Mouse (Mus musculus) C2C12 (cell line): ENCODE measurements around the gene Qpct.

Experiments used
- CEBPB ChIP-seq: IDR thresholded peaks from one replicate; pipeline ENCODE4 v1.6.1; 2011; ENCODE audit warnings: low read depth, mild to moderate bottlenecking, control low read depth, moderate library complexity
- CTCF ChIP-seq: IDR thresholded peaks from one replicate; pipeline ENCODE4 v1.5.1; 2011; ENCODE audit not compliant: control insufficient read depth, insufficient read depth, insufficient read length
- MAX ChIP-seq: IDR thresholded peaks from one replicate; pipeline ENCODE4 v1.6.1; 2011; ENCODE audit warnings: mild to moderate bottlenecking, control low read depth
- MYOD1 ChIP-seq: IDR thresholded peaks from one replicate; pipeline ENCODE4 v1.6.1; 2011; ENCODE audit warnings: low read depth; ENCODE audit not compliant: control insufficient read depth, insufficient read length
- USF1 ChIP-seq: IDR thresholded peaks from one replicate; pipeline ENCODE4 v1.6.1; 2011; ENCODE audit warnings: low read depth, mild to moderate bottlenecking, control low read depth, moderate library complexity

- TF ChIP-seq CTCF, result no peak
- no peak for TF ChIP-seq CEBPB
- TF ChIP-seq MAX, result no peak
- no peak for TF ChIP-seq USF1
- no peak for TF ChIP-seq MYOD1
Measured at GRCm38 (mm10) chr17:79031569-79031968, 20.1 kb upstream of the Qpct start.
